Mouse (Mus musculus) thymus, postnatal 36 days (tissue): ENCODE data around the gene Olfr810.

Experiments
- DNase-seq, 2 experiments: peaks; one replicate each; pipeline ENCODE4 v3.0.0; 2022; ENCODE audit warnings: mixed read lengths in 2 of 2

Gene Olfr810

GRCm38 (mm10) chr10:129794817-129795216 lies at the start of gene Olfr810:
Olfr810 (minus strand) TSS chr10:129794917.
- DNase-seq: no peak

DNA sequence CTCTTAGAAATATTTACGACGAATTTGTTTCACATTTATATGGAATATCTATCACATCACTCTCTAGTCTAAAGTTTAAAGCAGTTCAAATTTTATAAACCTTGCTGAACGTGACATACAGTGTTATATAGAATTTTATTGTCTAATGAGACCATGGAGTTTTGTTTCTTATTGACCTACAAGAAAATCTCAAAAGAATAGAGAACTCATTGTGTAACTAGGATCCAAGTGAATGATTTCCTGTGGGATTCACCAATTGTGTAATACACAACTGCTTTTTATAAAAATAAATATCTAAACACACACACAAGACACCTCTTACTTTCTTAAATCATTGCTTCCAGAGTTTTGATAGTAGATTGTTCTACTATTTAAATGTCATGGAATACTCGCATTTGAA lies 9.6 kb upstream of the Olfr810 start, which contains the start of gene Olfr811:
Gene Olfr811 (minus strand): TSS at position 101 of the 400 bp plus-strand sequence.
- no peak for DNase-seq

DNA sequence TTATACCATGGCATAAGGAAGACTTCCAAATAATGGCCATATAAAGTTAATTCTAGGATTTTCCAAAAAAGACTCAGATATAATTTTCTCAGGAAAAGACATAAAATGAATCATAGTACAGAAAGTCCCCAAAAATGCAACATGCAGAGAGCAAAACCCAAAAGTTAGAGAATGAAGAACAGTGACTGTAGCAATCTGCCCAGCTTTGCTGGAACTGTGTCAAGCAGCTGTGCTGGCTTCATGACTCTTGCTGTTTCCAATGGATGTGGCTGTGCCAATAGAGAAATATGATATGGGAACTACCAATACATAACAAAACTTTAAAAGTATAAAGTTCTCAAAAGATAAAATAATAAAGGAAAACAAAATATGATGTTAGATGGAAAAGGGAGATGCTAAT lies 16.6 kb downstream of the Olfr810 start:
- DNase-seq: no peak

- DNase-seq: no peak
These were observed 20.4 kb downstream of the Olfr810 start, which contains the start of gene Olfr809 for GRCm38 (mm10) chr10:129774338-129774737. Olfr809 (plus strand) TSS chr10:129774638.

- DNase-seq: no peak
These were observed 29.5 kb downstream of the Olfr810 start, which contains the start of gene Olfr808 for GRCm38 (mm10) chr10:129765182-129765581. Olfr808 (plus strand) TSS chr10:129765482.

DNA sequence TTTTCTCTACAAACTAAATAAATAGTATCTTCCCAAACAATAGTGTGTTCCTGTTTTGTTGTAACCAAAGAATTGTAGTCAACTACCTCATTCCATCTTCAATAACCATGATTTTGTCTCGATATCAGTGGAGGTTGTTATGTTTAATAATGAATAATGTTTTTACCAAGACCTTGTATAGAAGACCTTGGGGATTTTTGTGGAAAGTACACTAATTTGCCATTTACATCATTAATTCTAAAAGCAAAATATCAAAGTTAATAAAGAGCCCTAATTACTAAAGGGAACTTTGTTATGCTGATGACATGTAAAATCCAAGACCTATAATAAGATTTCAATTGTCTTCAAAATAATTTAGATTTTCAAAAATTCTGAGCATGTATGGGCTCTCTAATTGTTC lies 37.0 kb downstream of the Olfr810 start, which contains the start of gene Olfr807:
Gene Olfr807 (minus strand): TSS at position 101 of the 400 bp plus-strand sequence.
- DNase-seq: no peak

DNA sequence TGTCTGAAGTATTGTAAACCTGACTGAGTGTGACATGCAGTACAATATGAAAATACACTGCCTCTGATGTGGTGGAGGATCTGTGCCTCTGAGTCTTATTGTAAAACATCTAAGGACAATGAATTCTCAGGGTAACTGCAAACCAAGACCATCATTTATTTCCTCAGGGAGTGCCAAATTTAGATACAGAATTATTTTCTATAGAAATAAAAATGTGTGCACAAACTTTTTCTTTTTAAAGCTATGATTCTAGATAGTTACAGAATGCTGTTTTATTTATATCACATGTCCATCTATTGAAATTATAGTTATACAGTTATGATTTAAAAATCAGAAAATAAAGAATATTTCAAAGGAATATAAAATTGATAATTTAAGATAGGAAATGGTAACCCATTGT lies 52.9 kb downstream of the Olfr810 start, which contains the start of gene Olfr806:
Gene Olfr806 (minus strand): TSS at position 101 of the 400 bp plus-strand sequence.
- DNase-seq: no peak
